Mouse (Mus musculus) kidney, postnatal 0 days (tissue): ENCODE measurements around the gene Eno2. TPM values are rescaled to one million over a fixed set of nuclear protein-coding genes. Genes with fewer than 3 reads are reported as not detected.

Experiments
- ATAC-seq: fragments of 200-750 bp; cut with Nextera tagmentation; replicated peaks from 2 replicates; pipeline ENCODE4 v1.8.0; 2017; ENCODE audit warnings: low read depth, moderate number of reproducible peaks, moderate TSS enrichment, moderate library complexity; ENCODE audit not compliant: low FRiP score
- DNase-seq: peaks from one replicate; pipeline ENCODE4 v3.0.0-alpha.2; 2016; ENCODE audit warnings: low spot score
- H3K27ac ChIP-seq: fragments of 300-500 bp; sonication (generic); 2 replicates; pipeline ENCODE4 v1.5.1; 2014; ENCODE audit warnings: mild to moderate bottlenecking
- H3K27me3 ChIP-seq: fragments of 300-500 bp; sonication (generic); 2 replicates; pipeline ENCODE4 v1.6.1; 2014; ENCODE audit warnings: low read length, mixed read lengths; ENCODE audit not compliant: insufficient read depth
- H3K36me3 ChIP-seq: fragments of 300-500 bp; sonication (generic); 2 replicates; pipeline ENCODE4 v1.6.1; 2014; ENCODE audit warnings: low read length, mixed read lengths; ENCODE audit not compliant: insufficient read depth
- H3K4me1 ChIP-seq: fragments of 300-500 bp; sonication (generic); replicated peaks from 2 replicates; pipeline ENCODE4 v1.6.1; 2014; ENCODE audit warnings: antibody characterized with exemption, low read length, mixed read lengths; ENCODE audit not compliant: insufficient read depth
- H3K4me2 ChIP-seq: fragments of 300-500 bp; sonication (generic); 2 replicates; pipeline ENCODE4 v1.6.1; 2014; ENCODE audit warnings: mild to moderate bottlenecking, low read length, moderate library complexity, mixed read lengths
- H3K4me3 ChIP-seq: fragments of 300-500 bp; sonication (generic); replicated peaks from 2 replicates; pipeline ENCODE4 v1.5.1; 2014; ENCODE audit warnings: low read depth, low read length
- H3K9ac ChIP-seq: fragments of 300-500 bp; sonication (generic); 2 replicates; pipeline ENCODE4 v1.6.1; 2014; ENCODE audit warnings: low read depth, low read length
- H3K9me3 ChIP-seq: fragments of 300-500 bp; sonication (generic); replicated peaks from 2 replicates; pipeline ENCODE4 v1.6.1; 2016; ENCODE audit warnings: low read length, inconsistent platforms, mixed read lengths
- CTCF ChIP-seq: IDR thresholded peaks from 2 replicates; pipeline ENCODE4 v1.5.1; 2016; ENCODE audit warnings: antibody characterized with exemption, low read depth, mild to moderate bottlenecking, moderate library complexity
- WGBS: fragments of 180-500 bp; shearing (Covaris S2); extraction: QIAGEN DNeasy Blood & Tissue Kit; methylation state at CpG from one replicate; pipeline ENCODE4 v1.1.7; 2014; 5-methylcytosine and 5-hydroxymethylcytosine counted together
- polyA plus RNA-seq: library from polyadenylated mRNA; unstranded; fragments of >200 nt; fragmentation: Nextera tagmentation; extraction: Ambion mirVana; gene quantifications from 2 replicates; pipeline ENCODE4 v1.2.1, GENCODE M21; 2015

Gene Eno2
- polyA plus RNA-seq, 1 experiment from 2014 or later: 7.6 TPM

- Histone ChIP-seq H3K4me1 (0 out of 2 replicates have a peak, but pooled peaks cover 3% of the 10 kb centered on the region), H3K9ac (no peak overlapping the region), H3K9me3 (no peaks in the 10 kb centered on the region), H3K36me3 (no peaks in the 10 kb centered on the region), H3K4me2 (no peak overlapping the region), H3K4me3 (no peak overlapping the region), H3K27me3 (no peaks in the 10 kb centered on the region), H3K27ac (no peak overlapping the region)
- ATAC-seq (no peak), DNase-seq (no peak)
- no peak for TF ChIP-seq CTCF
- 76% methylated on average over 8 of the region's 8 CpGs for WGBS
Observed at GRCm38 (mm10) chr6:124729850-124730705, 39.4 kb downstream of the Eno2 start.

- H3K27ac ChIP-seq: no peak overlapping the region
- 91% methylated on average over 10 of the region's 10 CpGs for WGBS
- no peak overlapping the region for H3K9ac ChIP-seq
- no peaks in the 10 kb centered on the region for H3K9me3 ChIP-seq
- no peak overlapping the region for H3K4me2 ChIP-seq
- ATAC-seq (no peak), DNase-seq (no peak)
- no peak overlapping the region for H3K4me3 ChIP-seq
- H3K27me3 ChIP-seq: no peaks in the 10 kb centered on the region
- H3K36me3 ChIP-seq: no peaks in the 10 kb centered on the region
- no peak for TF ChIP-seq CTCF
- 0 out of 2 replicates have a peak, but pooled peaks cover 3% of the 10 kb centered on the region for H3K4me1 ChIP-seq
Observed at GRCm38 (mm10) chr6:124728621-124729020, 40.9 kb downstream of the Eno2 start.

GRCm38 (mm10) chr6:124724472-124724871 is 45.0 kb downstream of the Eno2 start:
- Histone ChIP-seq H3K4me3 (no peak overlapping the region), H3K4me1 (no peaks in the 10 kb centered on the region), H3K4me2 (no peak overlapping the region), H3K9me3 (no peaks in the 10 kb centered on the region), H3K36me3 (no peaks in the 10 kb centered on the region), H3K9ac (0 out of 2 replicates have a peak overlapping the region, but pooled peaks have one; percentile 4), H3K27ac (no peak overlapping the region), H3K27me3 (no peaks in the 10 kb centered on the region)
- WGBS: 85% methylated on average over 10 of the region's 10 CpGs
- TF ChIP-seq CTCF: no peak
- ATAC-seq: no peak
- no peak for DNase-seq

GRCm38 (mm10) chr6:124723541-124723940 is 45.9 kb downstream of the Eno2 start:
- H3K4me3 ChIP-seq: no peak overlapping the region
- H3K4me1 ChIP-seq: no peaks in the 10 kb centered on the region
- DNase-seq (no peak), ATAC-seq (no peak)
- no peak overlapping the region for H3K9ac ChIP-seq
- no peaks in the 10 kb centered on the region for H3K27me3 ChIP-seq
- no peaks in the 10 kb centered on the region for H3K9me3 ChIP-seq
- H3K4me2 ChIP-seq: no peak overlapping the region
- 67% methylated on average over 8 of the region's 8 CpGs for WGBS
- H3K36me3 ChIP-seq: no peaks in the 10 kb centered on the region
- no peak overlapping the region for H3K27ac ChIP-seq
- no peak for TF ChIP-seq CTCF

- WGBS: 91% methylated on average over 6 of the region's 6 CpGs
- H3K27ac ChIP-seq: no peak overlapping the region
- ATAC-seq (no peak), DNase-seq (no peak)
- no peaks in the 10 kb centered on the region for H3K27me3 ChIP-seq
- no peaks in the 10 kb centered on the region for H3K4me1 ChIP-seq
- H3K9ac ChIP-seq: no peak overlapping the region
- no peak for TF ChIP-seq CTCF
- H3K36me3 ChIP-seq: no peaks in the 10 kb centered on the region
- no peaks in the 10 kb centered on the region for H3K9me3 ChIP-seq
- no peak overlapping the region for H3K4me2 ChIP-seq
- no peak overlapping the region for H3K4me3 ChIP-seq
Observed at GRCm38 (mm10) chr6:124722876-124723473, 46.5 kb downstream of the Eno2 start.

GRCm38 (mm10) chr6:124720904-124721303 is 48.6 kb downstream of the Eno2 start:
- no peak for ATAC-seq
- DNase-seq: no peak
- Histone ChIP-seq H3K27me3 (no peaks in the 10 kb centered on the region), H3K4me1 (no peaks in the 10 kb centered on the region), H3K36me3 (peaks cover 12% of the 10 kb centered on the region; the same call in 1 of the 2 replicates), H3K27ac (no peak overlapping the region), H3K9ac (no peak overlapping the region), H3K4me3 (no peak overlapping the region), H3K4me2 (peak overlapping the region; percentile 38), H3K9me3 (no peaks in the 10 kb centered on the region)
- WGBS: 65% methylated on average over 11 of the region's 11 CpGs
- TF ChIP-seq CTCF: no peak
